13 mouse cellular contexts compared by ENCODE assay signal in the genomic region with DNA sequence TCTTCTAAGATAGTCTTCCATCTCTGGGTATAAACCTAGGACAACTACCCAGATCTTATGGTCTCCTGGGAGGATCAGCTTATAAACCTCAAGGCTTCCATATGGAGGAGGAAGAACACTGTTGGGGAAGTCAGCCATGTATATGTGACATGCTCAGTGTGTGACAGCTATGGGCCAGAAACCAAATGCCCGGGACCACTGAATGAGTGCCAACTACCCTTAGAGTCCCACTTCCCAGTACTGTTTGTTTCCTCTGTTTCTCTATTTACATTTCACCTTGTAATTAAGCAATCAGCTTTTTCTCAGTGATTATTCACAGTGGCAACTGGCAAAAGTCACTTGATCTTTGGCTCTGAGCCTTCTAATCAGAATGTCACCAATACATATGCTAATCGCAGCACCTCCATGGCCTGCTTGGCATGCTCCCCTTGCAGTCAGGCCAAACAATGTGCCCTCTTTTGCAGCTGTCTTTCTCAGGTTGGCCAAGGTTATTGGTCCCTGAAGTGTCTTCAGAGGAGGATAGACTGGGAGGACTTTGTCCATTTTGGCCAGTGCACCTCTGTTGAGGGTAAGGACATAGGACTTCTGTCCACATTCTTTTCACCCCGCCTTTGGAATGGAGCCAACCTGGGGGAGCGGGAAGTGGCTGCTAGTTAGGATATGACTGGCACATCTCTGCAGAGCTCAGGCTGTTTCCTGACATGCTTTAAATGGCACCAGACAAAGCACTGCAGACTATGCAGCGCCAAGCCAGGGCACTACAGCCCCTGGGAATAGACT. TPM values are rescaled to one million over a fixed set of nuclear protein-coding genes. Genes with fewer than 3 reads are reported as not detected.
DNase-seq lines count a peak whose midpoint lies in the region; ATAC-seq lines count a peak whose summit lies in the region.
"Had no signal": no experiment of that assay in that cellular context is flagged by ENCODE, and none has a peak within 500 bp of the region (broad histone marks: within the 10 kb centered on the region; RNA-seq: fewer than 3 reads in every experiment).

No protein-coding gene starts in this region.

- H3K27ac ChIP-seq in kidney, embryonic 15.5 days, result no peak overlapping the region
- H3K27ac ChIP-seq in midbrain, embryonic 15.5 days, result no peak overlapping the region
- H3K27ac ChIP-seq: limb, embryonic 12.5 days; lung, embryonic 15.5 days had no signal

- no peaks in the 10 kb centered on the region for H3K4me1 ChIP-seq in kidney, embryonic 15.5 days
- H3K4me1 ChIP-seq in midbrain, embryonic 15.5 days, result 0 out of 2 replicates have a peak, but pooled peaks cover 4% of the 10 kb centered on the region
- H3K4me1 ChIP-seq: limb, embryonic 12.5 days; lung, embryonic 15.5 days had no signal

- WGBS in kidney, embryonic 15.5 days, result 75% methylated on average over 5 of the region's 5 CpGs
- 62% methylated on average over 5 of the region's 5 CpGs for WGBS in midbrain, embryonic 15.5 days

- H3K4me3 ChIP-seq in kidney, embryonic 15.5 days (replicated peaks), result no peak overlapping the region
- H3K4me3 ChIP-seq in midbrain, embryonic 15.5 days, result no peak overlapping the region
- H3K4me3 ChIP-seq: limb, embryonic 12.5 days; lung, embryonic 15.5 days; myocyte had no signal

- no peak for ATAC-seq in kidney, embryonic 15.5 days (replicated peaks; ENCODE audit: low FRiP score)
- peak; percentile 70 for ATAC-seq in midbrain, embryonic 15.5 days (replicated peaks)

- H3K4me2 ChIP-seq in kidney, embryonic 15.5 days, result no peak overlapping the region
- H3K4me2 ChIP-seq in midbrain, embryonic 15.5 days, result no peak overlapping the region
- H3K4me2 ChIP-seq: limb, embryonic 12.5 days; lung, embryonic 15.5 days had no signal

- H3K9me3 ChIP-seq in kidney, embryonic 15.5 days (replicated peaks), result no peaks in the 10 kb centered on the region
- no peaks in the 10 kb centered on the region for H3K9me3 ChIP-seq in midbrain, embryonic 15.5 days
- H3K9me3 ChIP-seq: limb, embryonic 12.5 days; lung, embryonic 15.5 days had no signal

- H3K36me3 ChIP-seq in kidney, embryonic 15.5 days, result no peaks in the 10 kb centered on the region
- H3K36me3 ChIP-seq in midbrain, embryonic 15.5 days (replicated peaks), result no peaks in the 10 kb centered on the region
- H3K36me3 ChIP-seq: limb, embryonic 12.5 days; lung, embryonic 15.5 days had no signal

- no peak overlapping the region for H3K9ac ChIP-seq in kidney, embryonic 15.5 days
- no peak overlapping the region for H3K9ac ChIP-seq in midbrain, embryonic 15.5 days
- H3K9ac ChIP-seq: limb, embryonic 12.5 days; lung, embryonic 15.5 days had no signal

- DNase-seq in cerebellum, postnatal 25 days, result peak; percentile 11 to 30
- no peak for DNase-seq in cerebellum, adult 8-10 months
- DNase-seq in kidney, adult 18-20 months, result peak; percentile 11
- DNase-seq in right cerebral cortex, postnatal 14 days, result peak; percentile 12
- DNase-seq in right cerebral cortex, postnatal 25 days, result no peak
- DNase-seq in urinary bladder, adult 18-20 months (ENCODE audit: low spot score in 2 of 2), result no peak
- DNase-seq: B cell, adult 2 months; gastrocnemius, postnatal 14 days had no signal

- no peaks in the 10 kb centered on the region for H3K27me3 ChIP-seq in kidney, embryonic 15.5 days
- no peaks in the 10 kb centered on the region for H3K27me3 ChIP-seq in midbrain, embryonic 15.5 days (replicated peaks)
- H3K27me3 ChIP-seq: limb, embryonic 12.5 days; lung, embryonic 15.5 days had no signal

RNA-seq across cellular contexts. Expression of a gene that starts 29.7 kb away (rescaled TPM):
- not detected in 2 replicates for polyA plus RNA-seq in kidney, embryonic 15.5 days (2015; fragmentation: Nextera tagmentation; extraction: Ambion mirVana)
- polyA plus RNA-seq in midbrain, embryonic 15.5 days (2015; fragmentation: Nextera tagmentation; extraction: Ambion mirVana), result 6.0 and 6.6 TPM in 2 replicates
- polyA plus RNA-seq: limb, embryonic 12.5 days had no signal

Comparison
In these comparisons a context has a peak if more than half of its experiments do, and no peak if none do; other contexts are left out.
1. DNase-seq: peak in cerebellum, postnatal 25 days (2 of 2), kidney, adult 18-20 months (single experiment) and right cerebral cortex, postnatal 14 days (single experiment); none in cerebellum, adult 8-10 months (single experiment), right cerebral cortex, postnatal 25 days (single experiment) and urinary bladder, adult 18-20 months (0 of 2).